Mouse (Mus musculus): ENCODE measurements at regions not wholly inside any gene's neighbourhood (a gene's known extent, or its start where the extent isn't known, plus 50 kb on each side); places are given as distances from the start of the nearest gene placed in this dataset.

DNA sequence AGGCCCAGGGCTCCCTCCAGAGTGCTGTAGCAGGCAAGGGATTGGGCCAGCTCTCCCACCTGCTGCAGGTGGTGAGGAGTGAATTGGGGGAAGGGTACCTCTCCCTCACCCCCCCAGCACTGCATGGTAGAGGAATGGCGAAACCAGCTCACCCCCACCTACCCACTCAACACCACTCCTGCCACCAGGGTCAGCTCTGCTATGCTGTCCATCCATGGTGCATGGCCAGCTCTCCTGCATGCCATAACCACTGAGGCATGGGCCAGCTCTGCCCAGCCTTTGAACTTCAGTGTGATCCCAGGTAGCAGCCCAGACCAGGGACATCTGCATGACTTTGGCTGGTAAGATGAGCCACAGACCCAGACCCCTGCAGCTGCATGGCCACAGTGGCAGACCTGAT, 168.5 kb upstream of the Sesn3 start:
- no peak for DNase-seq

DNA sequence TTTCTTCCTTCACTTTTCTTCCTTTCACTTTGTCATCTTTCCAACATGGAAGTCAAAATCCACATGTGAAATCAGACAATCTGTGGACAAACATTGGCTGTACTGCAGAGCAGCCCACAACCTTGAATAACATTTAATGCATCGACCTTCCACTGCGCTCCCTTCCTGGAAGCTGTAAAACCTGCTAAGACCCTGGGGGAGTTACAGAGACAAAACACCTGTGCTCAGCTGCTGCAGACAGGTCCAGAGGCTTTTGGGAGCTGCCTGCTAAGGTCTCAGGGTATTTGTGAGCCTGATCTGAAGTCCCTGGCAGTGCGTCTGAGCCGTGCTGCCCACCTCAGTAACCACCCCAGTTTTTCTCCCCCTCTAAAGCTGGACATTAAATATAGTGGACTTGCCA, 166.1 kb upstream of the Sesn3 start:
- DNase-seq = no peak

DNA sequence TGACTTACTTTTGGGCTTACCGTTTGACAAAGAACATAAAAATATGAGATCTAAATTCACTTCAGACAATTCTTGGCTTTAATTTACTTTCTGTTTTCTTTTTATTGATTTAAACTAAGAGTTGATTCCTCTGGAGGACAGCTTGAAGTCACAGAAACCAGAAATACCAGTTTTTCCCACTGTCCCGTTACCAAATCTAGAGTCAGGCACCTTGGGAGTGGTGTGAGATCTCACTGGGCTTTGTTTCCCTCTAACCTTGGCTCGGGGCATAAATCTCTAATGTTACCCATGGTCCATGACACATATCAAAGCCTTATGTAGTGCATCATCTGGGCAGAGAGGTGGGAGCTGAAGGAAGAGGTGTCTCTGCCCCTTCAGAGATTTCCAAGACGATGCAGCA, 165.4 kb upstream of the Sesn3 start:
- no peak for DNase-seq

DNA sequence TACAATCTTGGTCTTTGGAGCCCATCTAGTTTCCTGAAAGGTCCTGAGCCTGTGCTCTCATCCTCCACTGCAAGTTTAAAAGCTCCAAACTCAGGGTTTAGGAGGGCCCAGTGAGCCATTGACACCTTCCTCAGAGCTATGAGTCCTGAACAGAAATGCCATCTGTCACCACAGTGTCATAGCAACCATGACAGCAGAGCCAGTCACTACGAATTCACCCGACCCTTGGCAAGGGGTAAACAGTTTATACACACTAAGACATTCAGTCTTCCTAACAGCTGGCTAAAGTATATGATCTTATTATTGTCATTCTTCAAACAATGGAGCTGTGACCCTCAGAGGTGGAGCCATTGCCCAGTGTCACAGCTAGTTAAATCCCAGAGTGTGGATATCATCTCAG, 163.2 kb upstream of the Sesn3 start:
- DNase-seq = no peak

- DNase-seq = no peak
These were observed 159.3 kb upstream of the Sesn3 start for GRCm38 (mm10) chr9:14115521-14115920.

- DNase-seq = no peak
These were observed 158.6 kb upstream of the Sesn3 start for GRCm38 (mm10) chr9:14116097-14116840.

- DNase-seq = no peak
These were observed 141.5 kb upstream of the Sesn3 start for GRCm38 (mm10) chr9:14133372-14133771.

DNA sequence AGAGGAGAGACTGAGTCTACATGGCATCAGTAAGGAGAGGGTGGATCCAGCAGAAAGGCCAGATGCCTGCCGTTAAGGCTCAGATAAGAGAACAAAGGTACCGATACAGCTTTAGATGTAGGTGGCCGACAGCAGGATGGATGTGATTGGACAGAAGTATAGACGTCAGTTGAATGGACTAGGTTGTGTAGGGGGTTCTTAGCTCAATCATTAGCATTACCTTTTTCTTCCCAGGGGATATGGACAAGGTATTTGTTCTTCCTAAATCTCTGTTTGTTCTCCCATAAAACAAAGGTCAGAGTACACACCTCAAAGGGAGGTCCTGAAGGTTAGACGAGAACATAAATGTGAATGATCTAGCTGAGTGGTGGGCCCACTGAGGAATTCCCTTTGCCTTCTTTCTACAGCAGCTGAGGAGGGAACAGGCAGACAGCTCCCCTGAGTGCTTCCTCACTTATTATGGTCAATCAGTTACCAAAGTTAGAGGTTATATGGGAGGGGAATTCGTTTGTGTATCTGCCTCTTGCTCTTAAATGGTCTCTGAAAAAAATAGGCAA, 139.9 kb upstream of the Sesn3 start:
- DNase-seq = no peak

DNA sequence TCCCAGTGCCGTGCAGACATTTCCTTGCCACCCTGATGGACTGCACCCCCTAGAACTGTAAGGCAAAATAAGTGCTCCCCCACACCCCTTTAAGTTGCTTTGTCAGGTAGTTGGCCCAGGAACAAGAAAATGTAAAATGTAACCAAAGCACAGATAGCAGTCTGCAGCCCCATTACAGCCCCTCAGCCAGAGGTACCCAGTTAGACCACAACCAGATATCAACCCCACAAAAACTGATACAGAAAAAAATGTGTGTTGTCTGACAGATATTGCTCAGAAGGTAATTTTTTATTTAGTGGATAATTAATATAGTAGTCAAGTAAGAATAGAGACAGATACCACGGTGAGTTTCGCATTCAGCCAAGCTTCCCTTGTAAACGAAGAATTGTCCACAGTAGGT, 133.5 kb upstream of the Sesn3 start:
- DNase-seq = no peak

GRCm38 (mm10) chr9:14143988-14144387, 130.9 kb upstream of the Sesn3 start:
- no peak for DNase-seq

- DNase-seq = no peak
These were observed 127.8 kb upstream of the Sesn3 start for GRCm38 (mm10) chr9:14147088-14147487.

- DNase-seq = peak; percentile 12 to 16
These were observed 127.1 kb upstream of the Sesn3 start for GRCm38 (mm10) chr9:14147731-14148130.

- DNase-seq = no peak
These were observed 124.6 kb upstream of the Sesn3 start for GRCm38 (mm10) chr9:14150288-14150687.

DNA sequence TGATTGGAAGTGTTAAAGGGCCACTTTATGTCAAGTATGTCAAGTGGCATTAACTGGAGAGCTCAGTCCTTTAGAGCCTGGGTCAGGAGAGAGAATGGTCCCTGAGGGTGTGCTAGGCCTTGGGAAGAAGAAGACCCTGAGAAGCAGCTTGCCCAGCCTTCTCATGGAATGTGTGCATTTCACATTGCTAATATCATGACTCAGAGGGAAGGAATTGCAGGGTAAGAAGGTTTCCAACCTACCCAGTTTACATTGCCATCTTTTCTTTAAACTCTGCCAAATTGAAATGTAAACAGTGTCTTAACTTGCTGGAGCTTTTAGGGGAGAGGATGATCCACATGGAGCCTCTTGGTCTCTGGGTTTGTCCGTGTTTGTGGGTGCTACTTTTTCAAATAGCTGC, 117.9 kb upstream of the Sesn3 start:
- DNase-seq = no peak

GRCm38 (mm10) chr9:14158096-14158837, 116.6 kb upstream of the Sesn3 start:
- DNase-seq = peak; percentile 66 to 84

DNA sequence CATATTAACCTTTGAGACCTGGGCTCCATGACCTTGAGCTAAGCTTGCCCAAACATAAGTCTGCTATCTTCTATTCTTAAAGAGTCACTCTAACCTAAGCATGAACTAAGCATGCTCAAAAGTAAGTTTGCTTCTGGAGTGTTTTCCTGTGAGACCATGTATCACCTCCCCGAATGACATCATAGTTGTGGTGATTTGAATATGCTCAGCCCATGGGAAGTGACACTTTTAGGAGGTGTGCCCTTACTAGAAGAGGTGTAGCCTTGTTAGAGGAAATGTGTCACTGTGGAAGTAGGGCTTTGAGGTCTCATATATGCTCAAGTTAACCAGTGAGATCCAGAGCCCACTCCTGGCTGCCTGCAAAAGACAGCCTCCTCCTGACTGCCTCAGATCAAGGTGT, 114.7 kb upstream of the Sesn3 start:
- no peak for DNase-seq

DNA sequence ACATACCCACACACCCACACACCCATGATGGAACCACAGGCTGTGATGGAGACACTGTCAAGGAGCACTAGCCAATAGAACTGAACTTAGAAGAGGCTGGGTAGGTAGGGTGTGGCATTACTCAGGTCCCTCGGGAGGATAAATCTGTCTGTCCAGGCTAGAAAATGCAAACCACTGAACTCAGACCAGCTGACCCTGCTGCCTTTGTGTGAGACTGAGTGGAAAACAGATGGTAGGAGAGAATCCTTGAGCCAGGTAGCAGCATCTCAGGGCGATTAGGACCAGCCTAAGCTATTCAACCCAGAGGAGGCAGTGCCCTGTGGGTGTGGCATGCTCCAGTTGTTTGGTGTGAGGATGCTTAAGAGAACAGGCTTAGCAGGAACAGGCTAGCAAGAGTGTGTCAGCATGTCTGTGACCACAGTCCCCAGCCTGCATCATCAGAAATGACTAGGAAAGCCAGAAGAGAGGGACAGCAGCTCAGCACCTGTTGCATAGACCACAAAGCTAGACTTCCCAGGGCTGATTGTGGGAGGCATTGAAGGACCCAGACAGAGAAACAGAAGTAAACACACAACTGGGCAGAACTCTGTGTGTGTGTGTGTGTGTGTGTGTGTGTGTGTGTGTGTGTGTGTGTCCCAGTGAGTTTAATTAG, 103.2 kb upstream of the Sesn3 start:
- DNase-seq = no peak

DNA sequence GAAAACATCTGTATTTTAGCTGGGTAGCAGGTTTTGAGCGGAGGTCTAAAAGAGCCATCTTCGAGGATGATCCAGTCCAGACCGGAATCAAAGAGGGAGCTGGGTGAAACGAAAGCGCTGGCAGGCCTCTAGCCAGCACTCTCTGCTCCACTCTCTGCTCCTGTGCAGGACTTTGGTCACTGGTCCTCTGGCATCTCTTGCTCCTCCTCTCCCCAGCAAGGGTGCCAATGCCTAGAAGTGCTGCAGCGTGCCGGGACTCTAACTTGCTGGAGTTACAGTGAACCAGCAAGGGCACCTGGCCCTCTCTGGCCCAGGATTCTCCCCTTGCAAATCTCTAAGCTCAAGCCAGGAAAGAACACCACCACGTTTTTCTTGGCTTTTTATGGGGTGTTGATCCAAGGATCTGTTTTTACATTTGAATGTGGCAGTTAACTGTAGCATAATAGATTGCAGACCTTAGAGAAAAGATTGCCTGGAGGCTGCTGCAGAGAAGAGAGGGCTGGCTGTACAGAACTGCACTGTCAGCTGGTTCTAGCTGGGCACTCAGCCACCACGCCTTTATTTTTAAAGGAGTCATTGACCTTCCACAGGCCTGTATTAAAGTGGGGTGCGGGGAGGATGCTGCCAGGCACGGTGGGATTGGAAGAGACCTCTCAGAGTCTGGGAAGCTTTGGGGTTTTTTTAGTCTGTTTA, 101.1 kb upstream of the Sesn3 start:
- peak; percentile 79 to 84 for DNase-seq

GRCm38 (mm10) chr9:14174324-14175040, 100.4 kb upstream of the Sesn3 start:
- DNase-seq = no peak

DNA sequence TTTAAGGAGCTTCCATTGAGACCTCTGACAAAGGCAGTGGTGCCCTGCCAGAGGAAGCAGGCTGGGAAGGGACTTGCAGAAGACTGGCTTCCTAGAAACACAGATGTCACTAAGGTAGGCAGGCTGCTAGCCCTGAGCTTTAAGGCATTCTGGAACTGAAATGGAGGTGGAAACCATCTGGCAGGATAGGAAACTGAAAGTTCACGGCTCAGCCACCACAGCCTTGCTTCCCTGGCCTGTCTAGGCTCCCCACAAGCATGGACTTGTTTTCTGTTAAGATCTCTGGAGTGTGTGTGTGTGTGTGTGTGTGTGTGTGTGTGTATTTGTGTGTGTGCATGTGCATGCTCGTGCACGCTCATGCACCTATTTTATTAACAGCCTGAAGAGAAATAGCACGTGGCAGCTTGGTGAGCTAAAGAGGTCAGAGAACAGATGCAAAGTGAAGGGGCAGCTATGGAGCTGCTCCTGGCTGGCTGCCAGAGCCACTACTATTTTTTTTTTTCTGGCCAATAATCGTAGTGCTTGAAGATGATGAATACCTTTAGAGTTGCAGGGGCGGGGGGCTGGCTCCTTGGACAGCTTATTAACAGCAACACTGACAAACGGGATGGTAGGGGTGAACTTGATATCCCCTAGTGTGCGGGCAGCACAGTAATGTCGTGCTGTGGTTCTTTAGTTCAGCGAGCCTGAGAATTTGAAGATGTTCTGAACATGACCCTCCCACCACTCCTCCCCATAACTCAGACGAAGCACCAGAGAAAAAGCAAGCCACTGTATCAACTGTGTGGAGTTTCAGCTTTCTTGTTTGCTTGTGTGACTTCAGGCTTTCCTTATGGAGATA, 99.6 kb upstream of the Sesn3 start:
- peak; percentile 41 to 53 for DNase-seq

DNA sequence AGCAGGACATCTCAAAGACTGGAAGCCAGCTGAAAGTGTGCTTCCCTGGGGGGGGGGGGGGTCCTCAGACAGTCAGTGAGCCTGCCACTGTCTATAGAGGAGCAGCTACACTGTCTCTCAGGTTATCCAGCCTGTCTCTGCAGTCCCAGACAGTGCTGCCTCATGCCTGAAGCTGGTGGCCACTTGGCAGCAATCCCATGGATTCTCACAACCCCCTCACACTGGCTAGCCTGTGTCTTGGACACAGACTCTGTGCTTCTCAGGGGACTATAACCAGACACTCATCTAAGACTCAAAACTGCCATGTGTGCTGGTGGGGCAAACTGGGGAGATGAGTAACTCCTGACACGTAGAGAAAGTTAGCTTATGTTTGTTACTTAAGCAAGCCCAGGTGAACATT, 95.1 kb upstream of the Sesn3 start:
- no peak for DNase-seq
